Mouse (Mus musculus) retina, postnatal 7 days (tissue): ENCODE results near the gene Olfr970.
"Not testable (repeated sequence)": the region's sequence is repeated elsewhere in the genome, so short reads cannot be mapped to it uniquely, and the experiment has no call there.

Source experiments
- DNase-seq: peaks from one replicate; pipeline ENCODE4 v3.0.0-alpha.2; 2012; ENCODE audit warnings: low read depth, low spot score

Gene Olfr970

GRCm38 (mm10) chr9:39808560-39808959 lies at the start of gene Olfr970:
Gene Olfr970 (plus strand): TSS chr9:39808860.
- DNase-seq, result no peak

GRCm38 (mm10) chr9:39783153-39783552 lies 25.5 kb upstream of the Olfr970 start, which contains the start of gene Olfr968:
Gene Olfr968 (minus strand): TSS chr9:39783253.
- no peak for DNase-seq

- no peak for DNase-seq
Measured at GRCm38 (mm10) chr9:39790558-39790957, 18.1 kb upstream of the Olfr970 start, which contains the start of gene Olfr969. Gene Olfr969 (plus strand): TSS chr9:39790945.

- DNase-seq, result not testable (repeated sequence)
Measured at GRCm38 (mm10) chr9:39836576-39836975, 27.9 kb downstream of the Olfr970 start, which contains the start of gene Olfr971. Gene Olfr971 (plus strand): TSS chr9:39836876.

GRCm38 (mm10) chr9:39866122-39866521 lies 57.5 kb downstream of the Olfr970 start, which contains the start of gene Olfr972:
Gene Olfr972 (plus strand): TSS chr9:39866422.
- DNase-seq, result no peak
